Mouse (Mus musculus): ENCODE measurements around the gene Olfr551.

GRCm38 (mm10) chr7:102564999-102565997 is 26.4 kb downstream of the Olfr551 start, which contains the start of gene Trim21:
- TF ChIP-seq CTCF (IDR thresholded peaks at IDR 0.05): no peak
- TF ChIP-seq EP300 (IDR thresholded peaks at IDR 0.05): no peak

Data from lung, postnatal 0 days (tissue).